Mouse (Mus musculus): ENCODE measurements at regions not wholly inside any gene's neighbourhood (a gene's known extent, or its start where the extent isn't known, plus 50 kb on each side); places are given as distances from the start of the nearest gene placed in this dataset.
A peak's percentile ranks its signal among the peaks of the same experiment; 100 is the strongest.

DNA sequence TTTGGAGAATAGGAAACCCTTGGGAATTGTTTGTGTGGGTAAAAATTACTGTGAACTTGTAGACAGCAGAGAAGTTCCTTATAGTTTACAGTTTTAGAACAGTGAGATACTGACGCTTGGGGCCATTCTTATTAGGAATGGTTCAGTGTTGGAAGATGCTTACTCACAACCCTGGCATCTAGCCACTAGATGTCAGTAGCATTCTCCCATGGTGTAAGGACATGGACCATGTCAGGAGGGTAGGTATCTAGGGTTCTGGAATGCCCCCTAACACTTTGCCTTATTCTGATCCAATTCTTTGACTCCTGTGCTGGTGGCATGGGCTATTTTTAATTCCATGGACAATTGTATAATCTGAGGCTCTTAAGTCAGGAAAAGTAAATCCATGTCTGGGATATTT, 185.3 kb upstream of the Ccn2 start:
- no peak overlapping the region for H3K27ac ChIP-seq (replicated peaks)
- H3K4me3 ChIP-seq (ENCODE audit: low read depth, low read length) = no peak overlapping the region
- no peak overlapping the region for H3K4me2 ChIP-seq (replicated peaks; ENCODE audit: low read depth)
- H3K9ac ChIP-seq (ENCODE audit: low read length) = no peak overlapping the region
- no peak for DNase-seq (ENCODE audit: low spot score)
- ATAC-seq (ENCODE audit: low FRiP score, low TSS enrichment) = 0 out of 2 replicates have a peak, but pooled peaks have one; percentile 40
- TF ChIP-seq EP300 (optimal IDR thresholded peaks at IDR 0.05) (no peak), CTCF (IDR thresholded peaks at IDR 0.05; ENCODE audit: low read depth) (peak; percentile 81)
- no peaks in the 10 kb centered on the region for H3K27me3 ChIP-seq (ENCODE audit: control insufficient read depth, insufficient read depth, low read length)
- no peaks in the 10 kb centered on the region for H3K9me3 ChIP-seq (ENCODE audit: control insufficient read depth, low read length)
- 38% methylated on average over 1 of the region's 1 CpGs for WGBS
- no peaks in the 10 kb centered on the region for H3K4me1 ChIP-seq (replicated peaks; ENCODE audit: control insufficient read depth, insufficient read depth)
- no peaks in the 10 kb centered on the region for H3K36me3 ChIP-seq (ENCODE audit: control insufficient read depth, insufficient read depth, low read length)

DNA sequence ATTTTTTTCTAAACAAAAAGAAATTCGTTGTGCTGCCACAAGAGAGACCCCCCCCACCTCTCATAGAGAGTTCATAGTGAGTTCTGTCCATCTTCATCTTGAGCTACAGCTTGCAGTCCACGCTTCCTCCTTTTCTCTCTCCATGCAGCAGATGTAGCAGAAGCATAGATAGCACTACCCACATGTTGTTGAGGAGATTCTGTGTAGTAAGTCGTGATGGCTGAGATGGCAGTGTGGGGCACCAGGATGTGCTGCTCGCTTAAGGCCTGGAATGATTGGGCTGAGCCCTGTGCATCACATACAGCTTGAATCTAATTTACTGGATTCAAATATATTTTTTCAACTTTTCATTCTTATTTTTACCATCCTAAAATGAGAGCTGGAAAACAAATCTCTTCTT, 184.4 kb upstream of the Ccn2 start:
- no peak overlapping the region for H3K9ac ChIP-seq (ENCODE audit: low read length)
- no peaks in the 10 kb centered on the region for H3K4me1 ChIP-seq (replicated peaks; ENCODE audit: control insufficient read depth, insufficient read depth)
- H3K9me3 ChIP-seq (ENCODE audit: control insufficient read depth, low read length) = no peaks in the 10 kb centered on the region
- no peak overlapping the region for H3K4me3 ChIP-seq (ENCODE audit: low read depth, low read length)
- H3K36me3 ChIP-seq (ENCODE audit: control insufficient read depth, insufficient read depth, low read length) = no peaks in the 10 kb centered on the region
- DNase-seq (ENCODE audit: low spot score) (no peak), ATAC-seq (ENCODE audit: low FRiP score, low TSS enrichment) (no peak)
- no peak overlapping the region for H3K27ac ChIP-seq (replicated peaks)
- WGBS = 87% methylated on average over 4 of the region's 4 CpGs
- H3K27me3 ChIP-seq (ENCODE audit: control insufficient read depth, insufficient read depth, low read length) = no peaks in the 10 kb centered on the region
- no peak for TF ChIP-seq CTCF (IDR thresholded peaks at IDR 0.05; ENCODE audit: low read depth)
- TF ChIP-seq EP300 (optimal IDR thresholded peaks at IDR 0.05) = no peak
- no peak overlapping the region for H3K4me2 ChIP-seq (replicated peaks; ENCODE audit: low read depth)

DNA sequence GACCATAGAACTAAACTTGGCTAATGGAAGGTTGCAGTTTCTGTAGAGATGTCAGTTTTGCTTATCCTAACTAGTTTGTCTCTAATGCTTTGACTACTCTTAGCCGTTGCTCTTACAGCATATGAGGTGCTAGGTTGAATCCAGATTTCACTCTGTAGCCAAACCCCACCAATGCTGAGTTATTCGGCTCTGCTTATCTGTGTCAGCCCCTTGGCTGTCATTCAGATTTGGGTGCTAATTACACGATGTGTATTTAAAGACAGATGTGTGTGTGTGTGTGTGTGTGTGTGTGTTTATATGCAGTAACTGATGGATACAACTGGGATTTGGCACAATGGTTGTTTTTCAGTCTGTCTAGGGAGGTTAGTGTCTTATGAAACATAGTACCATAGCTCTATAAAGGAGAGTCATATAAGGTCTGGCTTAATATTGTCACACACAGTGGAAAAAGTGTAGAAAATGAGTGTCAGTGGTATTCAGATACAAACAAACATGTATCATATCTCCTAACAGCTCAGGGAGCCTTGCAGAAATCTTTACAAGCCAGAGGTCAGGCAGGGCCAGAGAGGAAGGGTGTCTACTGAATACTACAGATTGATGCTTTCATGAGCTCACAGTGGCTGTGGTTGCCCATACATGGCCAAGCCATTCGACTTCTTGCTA, 172.6 kb upstream of the Ccn2 start:
- DNase-seq (ENCODE audit: low spot score) = no peak
- Histone ChIP-seq H3K27me3 (ENCODE audit: control insufficient read depth, insufficient read depth, low read length) (no peaks in the 10 kb centered on the region), H3K4me3 (ENCODE audit: low read depth, low read length) (no peak overlapping the region), H3K4me2 (replicated peaks; ENCODE audit: low read depth) (no peak overlapping the region), H3K9me3 (ENCODE audit: control insufficient read depth, low read length) (no peaks in the 10 kb centered on the region), H3K27ac (replicated peaks) (no peak overlapping the region), H3K4me1 (replicated peaks; ENCODE audit: control insufficient read depth, insufficient read depth) (no peaks in the 10 kb centered on the region), H3K36me3 (ENCODE audit: control insufficient read depth, insufficient read depth, low read length) (no peaks in the 10 kb centered on the region), H3K9ac (ENCODE audit: low read length) (no peak overlapping the region)
- 46% methylated on average over 4 of the region's 4 CpGs for WGBS
- TF ChIP-seq CTCF (IDR thresholded peaks at IDR 0.05; ENCODE audit: low read depth) = no peak
- no peak for TF ChIP-seq EP300 (optimal IDR thresholded peaks at IDR 0.05)
- no peak for ATAC-seq (ENCODE audit: low FRiP score, low TSS enrichment)

- no peak overlapping the region for H3K4me3 ChIP-seq (ENCODE audit: low read depth, low read length)
- TF ChIP-seq CTCF (IDR thresholded peaks at IDR 0.05; ENCODE audit: low read depth) (no peak), EP300 (optimal IDR thresholded peaks at IDR 0.05) (no peak)
- no peaks in the 10 kb centered on the region for H3K4me1 ChIP-seq (replicated peaks; ENCODE audit: control insufficient read depth, insufficient read depth)
- no peaks in the 10 kb centered on the region for H3K27me3 ChIP-seq (ENCODE audit: control insufficient read depth, insufficient read depth, low read length)
- H3K36me3 ChIP-seq (ENCODE audit: control insufficient read depth, insufficient read depth, low read length) = no peaks in the 10 kb centered on the region
- no peaks in the 10 kb centered on the region for H3K9me3 ChIP-seq (ENCODE audit: control insufficient read depth, low read length)
- H3K9ac ChIP-seq (ENCODE audit: low read length) = no peak overlapping the region
- no peak for ATAC-seq (ENCODE audit: low FRiP score, low TSS enrichment)
- no peak overlapping the region for H3K4me2 ChIP-seq (replicated peaks; ENCODE audit: low read depth)
- no peak for DNase-seq (ENCODE audit: low spot score)
- H3K27ac ChIP-seq (replicated peaks) = no peak overlapping the region
Measured at GRCm38 (mm10) chr10:24433737-24434367, 161.4 kb upstream of the Ccn2 start.

- H3K4me2 ChIP-seq (replicated peaks; ENCODE audit: low read depth) = no peak overlapping the region
- H3K4me1 ChIP-seq (replicated peaks; ENCODE audit: control insufficient read depth, insufficient read depth) = no peaks in the 10 kb centered on the region
- no peaks in the 10 kb centered on the region for H3K36me3 ChIP-seq (ENCODE audit: control insufficient read depth, insufficient read depth, low read length)
- DNase-seq (ENCODE audit: low spot score) (no peak), ATAC-seq (ENCODE audit: low FRiP score, low TSS enrichment) (no peak)
- no peak overlapping the region for H3K27ac ChIP-seq (replicated peaks)
- no peaks in the 10 kb centered on the region for H3K9me3 ChIP-seq (ENCODE audit: control insufficient read depth, low read length)
- H3K9ac ChIP-seq (ENCODE audit: low read length) = no peak overlapping the region
- H3K27me3 ChIP-seq (ENCODE audit: control insufficient read depth, insufficient read depth, low read length) = no peaks in the 10 kb centered on the region
- H3K4me3 ChIP-seq (ENCODE audit: low read depth, low read length) = no peak overlapping the region
- 56% methylated on average over 2 of the region's 2 CpGs for whole genome bisulfite sequencing
- TF ChIP-seq EP300 (optimal IDR thresholded peaks at IDR 0.05) (no peak), CTCF (IDR thresholded peaks at IDR 0.05; ENCODE audit: low read depth) (no peak)
Measured at GRCm38 (mm10) chr10:24437177-24437576, 158.1 kb upstream of the Ccn2 start.

DNA sequence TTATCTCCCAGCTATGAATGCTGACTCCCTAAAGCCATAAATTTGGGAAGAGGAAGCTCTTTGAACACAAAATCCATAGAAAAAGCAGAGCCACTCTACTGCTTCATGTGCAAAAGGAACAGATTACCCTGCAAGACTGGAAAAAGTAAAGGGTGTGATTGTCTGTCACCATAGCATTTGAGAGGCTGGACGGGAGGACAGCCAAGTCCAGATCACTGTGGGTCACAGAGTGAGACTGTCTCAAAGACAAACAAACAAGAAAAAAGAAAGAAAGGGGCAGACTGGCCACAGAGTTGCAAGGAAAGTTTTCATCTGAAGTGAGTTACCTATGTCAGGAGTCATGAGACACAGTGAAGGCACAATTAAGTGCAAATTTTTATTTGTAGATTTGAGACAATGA, 150.7 kb upstream of the Ccn2 start:
- Histone ChIP-seq H3K9ac (ENCODE audit: low read length) (no peak overlapping the region), H3K4me2 (replicated peaks; ENCODE audit: low read depth) (no peak overlapping the region), H3K4me3 (ENCODE audit: low read depth, low read length) (no peak overlapping the region), H3K36me3 (ENCODE audit: control insufficient read depth, insufficient read depth, low read length) (no peaks in the 10 kb centered on the region), H3K9me3 (ENCODE audit: control insufficient read depth, low read length) (no peaks in the 10 kb centered on the region), H3K27me3 (ENCODE audit: control insufficient read depth, insufficient read depth, low read length) (no peaks in the 10 kb centered on the region), H3K4me1 (replicated peaks; ENCODE audit: control insufficient read depth, insufficient read depth) (no peaks in the 10 kb centered on the region; the same call in none of the 2 replicates), H3K27ac (replicated peaks) (no peak overlapping the region; the same call in 1 of the 2 replicates)
- ATAC-seq (ENCODE audit: low FRiP score, low TSS enrichment) (no peak), DNase-seq (ENCODE audit: low spot score) (no peak)
- WGBS = 38% methylated on average over 1 of the region's 1 CpGs
- no peak for TF ChIP-seq CTCF (IDR thresholded peaks at IDR 0.05; ENCODE audit: low read depth)
- no peak for TF ChIP-seq EP300 (optimal IDR thresholded peaks at IDR 0.05)

Data from stomach, postnatal 0 days (tissue).